Mouse (Mus musculus): ENCODE results near the gene Hsd17b10. TPM values are rescaled to one million over a fixed set of nuclear protein-coding genes. Genes with fewer than 3 reads are reported as not detected.

Hsd17b10 gene
- 39.4 and 48.6 TPM in 2 replicates for polyA plus RNA-seq (2012)

GRCm38 (mm10) chrX:152001737-152002710 lies at the start of gene Hsd17b10:
TSS of gene Hsd17b10 (plus strand) at chrX:152001845.

GRCm38 (mm10) chrX:152016151-152017145 lies 14.8 kb downstream of the Hsd17b10 start, which contains the start of the genes Ribc1 and Smc1a:
TSS of gene Ribc1 (minus strand) at chrX:152016295.
TSS of gene Smc1a (plus strand) at chrX:152016428.

Other genes with a start within 250 kb of the Hsd17b10 start
- 23.0 and 34.4 TPM in 2 replicates for gene Huwe1, start 201.0 kb upstream of the Hsd17b10 start, polyA plus RNA-seq (2012)
- 0.82 and 1.1 TPM in 2 replicates for gene Ribc1, start 14.4 kb downstream of the Hsd17b10 start, polyA plus RNA-seq (2012)
- 11.4 and 23.5 TPM in 2 replicates for gene Smc1a, start 14.6 kb downstream of the Hsd17b10 start, polyA plus RNA-seq (2012)
- 19.0 and 21.4 TPM in 2 replicates for gene Iqsec2, start 142.4 kb downstream of the Hsd17b10 start, polyA plus RNA-seq (2012)
- gene Kdm5c, start 231.2 kb downstream of the Hsd17b10 start, polyA plus RNA-seq (2012), result 60.9 and 86.7 TPM in 2 replicates